Mouse (Mus musculus) spleen, adult 18-20 months (tissue): ENCODE measurements around the gene Med25.
A peak's percentile ranks its signal among the peaks of the same experiment; 100 is the strongest.

Experiments used
- DNase-seq, 2 experiments: peaks; one replicate each; pipeline ENCODE4 v3.0.0; 2022; ENCODE audit warnings: mixed read lengths in 2 of 2

Med25 gene

GRCm38 (mm10) chr7:44892276-44892921 is at the start of gene Med25:
Gene Med25, minus strand, starts transcription at chr7:44892712.
- peak; percentile 78 to 80 for DNase-seq

GRCm38 (mm10) chr7:44938680-44939079 is 46.2 kb upstream of the Med25 start:
- DNase-seq = no peak

GRCm38 (mm10) chr7:44929204-44930151 is 37.0 kb upstream of the Med25 start, which contains the start of gene Ap2a1:
Gene Ap2a1, minus strand, starts transcription at chr7:44929496.
- DNase-seq = peak; percentile 97 to 100

- no peak for DNase-seq
Observed at GRCm38 (mm10) chr7:44928570-44928969, 36.1 kb upstream of the Med25 start.

- no peak for DNase-seq
Observed at GRCm38 (mm10) chr7:44925468-44925867, 33.0 kb upstream of the Med25 start.

- DNase-seq = no peak
Observed at GRCm38 (mm10) chr7:44922530-44922929, 30.0 kb upstream of the Med25 start.

- no peak for DNase-seq
Observed at GRCm38 (mm10) chr7:44919127-44919526, 26.6 kb upstream of the Med25 start.

- DNase-seq = no peak
Observed at GRCm38 (mm10) chr7:44918219-44918618, 25.7 kb upstream of the Med25 start.

GRCm38 (mm10) chr7:44916881-44917280 is 24.4 kb upstream of the Med25 start:
- no peak for DNase-seq

GRCm38 (mm10) chr7:44916191-44916590 is 23.7 kb upstream of the Med25 start:
- no peak for DNase-seq

GRCm38 (mm10) chr7:44915314-44915713 is 22.8 kb upstream of the Med25 start:
- no peak for DNase-seq

GRCm38 (mm10) chr7:44914396-44914795 is 21.9 kb upstream of the Med25 start:
- DNase-seq = no peak

- no peak for DNase-seq
Observed at GRCm38 (mm10) chr7:44908706-44909476, 16.4 kb upstream of the Med25 start.

GRCm38 (mm10) chr7:44905430-44905829 is 12.9 kb upstream of the Med25 start:
- DNase-seq = no peak

GRCm38 (mm10) chr7:44901230-44901722 is 8.8 kb upstream of the Med25 start:
- peak; percentile 43 to 55 for DNase-seq

GRCm38 (mm10) chr7:44900632-44901031 is 8.1 kb upstream of the Med25 start:
- no peak for DNase-seq

- peak in 1 of 2 experiments; percentile 17 for DNase-seq
Observed at GRCm38 (mm10) chr7:44898607-44899006, 6.1 kb upstream of the Med25 start.

- DNase-seq = no peak
Observed at GRCm38 (mm10) chr7:44896499-44896898, 4.0 kb upstream of the Med25 start.

- peak; percentile 70 to 77 for DNase-seq
Observed at GRCm38 (mm10) chr7:44895593-44896434, 3.3 kb upstream of the Med25 start, which contains the start of gene Fuz. Gene Fuz, plus strand, starts transcription at chr7:44896079.

- no peak for DNase-seq
Observed at GRCm38 (mm10) chr7:44895206-44895592, 2.7 kb upstream of the Med25 start.

- DNase-seq = no peak
Observed at GRCm38 (mm10) chr7:44894175-44894574, 1.7 kb upstream of the Med25 start.

- DNase-seq = no peak
Observed at GRCm38 (mm10) chr7:44893197-44893596, 685 bp upstream of the Med25 start.
